Mouse (Mus musculus) hindbrain, postnatal 0 days (tissue): Measurements from ENCODE around the gene Pithd1. TPM values are rescaled to one million over a fixed set of nuclear protein-coding genes. Genes with fewer than 3 reads are reported as not detected.

Experiments used
- ATAC-seq: fragments of 200-750 bp; cut with Nextera tagmentation; 2 replicates; pipeline ENCODE4 v1.8.0; 2017; ENCODE audit warnings: mild to moderate bottlenecking, moderate TSS enrichment, moderate library complexity
- DNase-seq: peaks from one replicate; pipeline ENCODE4 v3.0.0-alpha.2; 2015; ENCODE audit warnings: low spot score
- H3K27ac ChIP-seq: fragments of 300-500 bp; sonication (generic); 2 replicates; pipeline ENCODE4 v1.5.1; 2014; ENCODE audit warnings: mild to moderate bottlenecking
- H3K27me3 ChIP-seq: fragments of 300-500 bp; sonication (generic); 2 replicates; pipeline ENCODE4 v1.6.1; 2014; ENCODE audit warnings: low read length, mixed read lengths; ENCODE audit not compliant: insufficient read depth
- H3K36me3 ChIP-seq: fragments of 300-500 bp; sonication (generic); 2 replicates; pipeline ENCODE4 v1.6.1; 2014; ENCODE audit warnings: low read length, mixed read lengths; ENCODE audit not compliant: insufficient read depth
- H3K4me1 ChIP-seq: fragments of 300-500 bp; sonication (generic); 2 replicates; pipeline ENCODE4 v1.6.1; 2014; ENCODE audit warnings: antibody characterized with exemption, low read length, mixed read lengths; ENCODE audit not compliant: insufficient read depth
- H3K4me2 ChIP-seq: fragments of 300-500 bp; sonication (generic); 2 replicates; pipeline ENCODE4 v1.6.1; 2014; ENCODE audit warnings: low read depth, mild to moderate bottlenecking, low read length, moderate library complexity, mixed read lengths
- H3K4me3 ChIP-seq: fragments of 300-500 bp; sonication (generic); 2 replicates; pipeline ENCODE4 v1.5.1; 2014; ENCODE audit warnings: low read length
- H3K9ac ChIP-seq: fragments of 300-500 bp; sonication (generic); replicated peaks from 2 replicates; pipeline ENCODE4 v1.6.1; 2014; ENCODE audit warnings: mild to moderate bottlenecking, low read length, moderate library complexity, mixed read lengths
- H3K9me3 ChIP-seq: fragments of 300-500 bp; sonication (generic); 2 replicates; pipeline ENCODE4 v1.6.1; 2016; ENCODE audit warnings: low read length, mixed read lengths
- CTCF ChIP-seq: IDR thresholded peaks from 2 replicates; pipeline ENCODE4 v1.5.1; 2016; ENCODE audit warnings: antibody characterized with exemption, control low read depth, low read depth
- WGBS: fragments of 180-500 bp; shearing (Covaris S2); extraction: QIAGEN DNeasy Blood & Tissue Kit; methylation state at CpG from one replicate; pipeline ENCODE4 v1.1.7; 2014; 5-methylcytosine and 5-hydroxymethylcytosine counted together
- polyA plus RNA-seq: library from polyadenylated mRNA; unstranded; fragments of >200 nt; fragmentation: Nextera tagmentation; extraction: Ambion mirVana; gene quantifications from 2 replicates; pipeline ENCODE4 v1.2.1, GENCODE M21; 2015
- total RNA-seq: library from RNA; depleted of rRNA; stranded (reverse); fragments of >200 nt; gene quantifications from 2 replicates; pipeline ENCODE4 v1.2.3, GENCODE M21; 2014; rRNA removed

Pithd1 gene
- total RNA-seq, result 53.2 and 60.2 TPM in 2 replicates
- polyA plus RNA-seq, result 84.5 and 85.7 TPM in 2 replicates

DNA sequence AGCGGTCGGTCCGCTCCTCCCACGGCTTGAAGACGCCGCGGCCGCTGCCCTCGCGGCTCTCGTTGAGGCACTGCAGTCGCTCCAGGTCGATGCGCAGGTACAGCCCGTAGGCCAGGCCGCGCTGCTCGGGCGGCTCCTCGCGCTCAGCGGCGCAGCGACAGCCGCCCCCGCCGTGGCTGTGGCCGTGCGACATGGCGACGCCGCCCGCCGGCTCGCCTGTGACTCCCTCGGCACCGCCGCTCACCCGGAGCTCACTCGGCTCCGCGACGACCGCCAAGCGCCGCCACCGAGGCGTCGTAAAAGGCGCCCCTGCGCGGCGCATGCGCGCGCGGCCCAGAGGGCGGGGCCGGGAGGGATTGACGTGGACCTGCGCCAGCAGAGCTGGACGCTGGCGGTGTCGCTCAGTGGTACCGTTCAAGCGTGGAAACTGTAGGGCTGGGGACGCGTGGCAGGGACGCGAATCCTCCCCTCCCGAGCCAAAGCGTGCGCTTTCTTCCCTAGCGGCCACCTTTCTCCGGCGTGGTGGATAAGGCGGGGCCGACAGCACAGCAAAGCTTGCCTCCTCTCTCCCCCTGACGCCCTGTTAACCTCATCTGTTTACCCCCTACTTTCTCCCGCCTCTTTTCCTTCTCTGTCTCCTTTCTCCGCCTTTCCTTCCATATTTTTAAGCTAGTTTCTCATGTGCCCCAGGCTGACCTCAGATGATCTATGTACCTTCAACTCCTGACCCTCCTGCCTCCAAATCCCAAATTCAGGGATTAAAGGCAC lies at the start of gene Pithd1:
Gene Pithd1, minus strand, starts transcription at position 322 of the 768 bp plus-strand sequence.
- peak; percentile 37 for TF ChIP-seq CTCF
- H3K36me3 ChIP-seq, result peaks cover 12% of the 10 kb centered on the region
- no peaks in the 10 kb centered on the region for H3K9me3 ChIP-seq
- peak within 1 kb of the TSS; percentile 84 for H3K4me3 ChIP-seq
- peaks cover 12% of the 10 kb centered on the region for H3K4me1 ChIP-seq
- DNase-seq, result peak; percentile 97
- peak within 1 kb of the TSS; percentile 99 for H3K4me2 ChIP-seq
- peak within 1 kb of the TSS; percentile 80 for H3K27ac ChIP-seq
- H3K27me3 ChIP-seq, result no peaks in the 10 kb centered on the region
- peak; percentile 96 for ATAC-seq
- peak within 1 kb of the TSS; percentile 89 for H3K9ac ChIP-seq
- WGBS, result under 1% methylated on average over 75 of the region's 81 CpGs

GRCm38 (mm10) chr4:136035078-136035477 lies 48.0 kb upstream of the Pithd1 start:
- 81% methylated on average over 4 of the region's 4 CpGs for WGBS
- Histone ChIP-seq H3K4me3 (no peak overlapping the region), H3K4me2 (no peak overlapping the region), H3K27me3 (no peaks in the 10 kb centered on the region), H3K9ac (no peak overlapping the region), H3K36me3 (no peaks in the 10 kb centered on the region), H3K27ac (no peak overlapping the region), H3K4me1 (no peaks in the 10 kb centered on the region), H3K9me3 (no peaks in the 10 kb centered on the region)
- no peak for DNase-seq
- no peak for ATAC-seq
- no peak for TF ChIP-seq CTCF

DNA sequence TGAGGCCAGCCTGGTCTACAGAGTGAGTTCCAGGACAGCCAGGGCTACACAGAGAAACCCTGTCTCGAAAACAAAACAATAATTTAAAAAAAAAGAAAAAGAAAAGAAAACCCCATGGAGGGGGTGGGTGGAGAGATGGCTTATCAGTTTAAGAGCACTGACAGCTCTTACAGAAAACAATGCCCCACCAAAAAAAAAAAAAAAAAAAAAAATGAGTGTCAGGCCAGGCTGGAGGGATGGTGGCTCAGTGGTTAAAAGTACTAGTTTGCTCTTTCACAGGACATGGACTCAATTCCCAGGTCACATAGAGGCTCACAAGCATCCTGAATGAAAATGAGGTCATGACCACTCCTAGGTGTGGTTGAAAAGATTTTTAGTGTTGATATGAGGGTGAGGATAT lies 46.2 kb upstream of the Pithd1 start:
- ATAC-seq (no peak), DNase-seq (no peak)
- H3K27ac ChIP-seq, result no peak overlapping the region
- 72% methylated on average over 1 of the region's 1 CpGs for WGBS
- no peak overlapping the region for H3K4me3 ChIP-seq
- H3K36me3 ChIP-seq, result no peaks in the 10 kb centered on the region
- H3K9me3 ChIP-seq, result no peaks in the 10 kb centered on the region
- no peak overlapping the region for H3K4me2 ChIP-seq
- no peaks in the 10 kb centered on the region for H3K4me1 ChIP-seq
- H3K27me3 ChIP-seq, result no peaks in the 10 kb centered on the region
- no peak for TF ChIP-seq CTCF
- no peak overlapping the region for H3K9ac ChIP-seq

- Histone ChIP-seq H3K4me2 (no peak overlapping the region), H3K9ac (no peak overlapping the region), H3K36me3 (no peaks in the 10 kb centered on the region), H3K27ac (peak overlapping the region; percentile 29; the same call in 1 of the 2 replicates), H3K27me3 (no peaks in the 10 kb centered on the region), H3K4me3 (no peak overlapping the region), H3K4me1 (no peaks in the 10 kb centered on the region), H3K9me3 (no peaks in the 10 kb centered on the region)
- TF ChIP-seq CTCF, result no peak
- DNase-seq (peak; percentile 18), ATAC-seq (no peak)
- 11% methylated on average over 8 of the region's 8 CpGs for WGBS
Observed at GRCm38 (mm10) chr4:136030968-136031909, 44.2 kb upstream of the Pithd1 start.

DNA sequence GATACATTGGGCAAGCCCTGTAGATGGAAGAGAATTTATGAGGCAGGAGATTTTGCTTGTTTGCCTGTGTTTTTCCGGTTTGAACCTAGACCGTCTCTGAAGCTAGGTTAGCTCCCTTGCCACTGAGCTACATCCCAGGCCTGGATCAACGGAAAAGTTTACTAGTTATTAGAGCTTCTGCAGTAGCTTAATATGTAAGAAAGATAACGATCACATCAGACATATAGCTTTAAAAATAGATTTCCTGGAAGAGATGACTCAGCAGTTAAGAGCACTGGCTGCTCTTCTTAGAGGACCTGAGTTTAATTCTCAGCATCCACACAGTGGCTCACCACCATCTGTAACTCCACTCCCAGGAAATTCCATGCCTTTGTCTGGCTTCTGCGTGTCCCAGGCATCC lies 41.6 kb upstream of the Pithd1 start:
- ATAC-seq, result no peak
- Histone ChIP-seq H3K4me2 (no peak overlapping the region), H3K4me1 (no peaks in the 10 kb centered on the region), H3K27ac (no peak overlapping the region), H3K9me3 (no peaks in the 10 kb centered on the region), H3K9ac (no peak overlapping the region), H3K36me3 (no peaks in the 10 kb centered on the region), H3K27me3 (no peaks in the 10 kb centered on the region), H3K4me3 (no peak overlapping the region)
- no peak for DNase-seq
- no peak for TF ChIP-seq CTCF
- 86% methylated on average over 5 of the region's 5 CpGs for WGBS

DNA sequence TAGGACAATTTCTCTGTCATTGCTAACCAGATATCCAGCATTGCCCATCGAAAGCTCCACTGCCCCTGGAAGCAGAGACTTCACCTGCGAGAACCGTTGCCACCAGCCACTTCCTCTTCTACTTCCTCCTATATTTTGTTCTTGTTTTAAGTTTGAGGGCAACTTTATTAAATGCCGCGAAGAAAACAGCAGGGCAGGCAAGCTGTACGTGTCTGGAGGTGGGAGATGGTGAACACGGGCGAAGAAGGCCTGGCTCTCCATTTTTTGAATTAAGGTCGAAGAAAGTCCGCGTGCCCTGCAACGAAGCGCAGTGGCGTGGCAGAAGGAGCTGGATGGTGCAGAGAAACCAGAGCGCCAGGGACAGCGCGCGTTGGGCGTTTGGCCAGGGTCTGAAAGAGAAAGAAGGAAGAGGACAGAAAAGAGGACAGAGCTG lies 41.1 kb upstream of the Pithd1 start:
- no peaks in the 10 kb centered on the region for H3K36me3 ChIP-seq
- no peak for TF ChIP-seq CTCF
- H3K9ac ChIP-seq, result no peak overlapping the region
- WGBS, result 85% methylated on average over 19 of the region's 19 CpGs
- no peaks in the 10 kb centered on the region for H3K4me1 ChIP-seq
- no peak overlapping the region for H3K27ac ChIP-seq
- ATAC-seq, result no peak
- no peak overlapping the region for H3K4me3 ChIP-seq
- H3K27me3 ChIP-seq, result no peaks in the 10 kb centered on the region
- no peak for DNase-seq
- no peak overlapping the region for H3K4me2 ChIP-seq
- no peaks in the 10 kb centered on the region for H3K9me3 ChIP-seq
